Mouse (Mus musculus) brain, embryonic 14.5 days (tissue): ENCODE results near the gene Cntfr. TPM values are rescaled to one million over a fixed set of nuclear protein-coding genes. Genes with fewer than 3 reads are reported as not detected.

Experiments
- DNase-seq: peaks from one replicate; pipeline ENCODE4 v3.0.0-alpha.2; 2011; ENCODE audit warnings: low read depth
- CTCF ChIP-seq: fragments of 200-500 bp; IDR thresholded peaks from 2 replicates; pipeline ENCODE4 v1.5.1; 2012; ENCODE audit warnings: inconsistent platforms, mild to moderate bottlenecking, moderate library complexity, borderline replicate concordance; ENCODE audit not compliant: insufficient read depth, insufficient read length; ENCODE audit errors: extremely low read depth
- POLR2A ChIP-seq: fragments of 200-500 bp; IDR thresholded peaks from 2 replicates; pipeline ENCODE4 v1.6.1; 2012; ENCODE audit warnings: mild to moderate bottlenecking, inconsistent platforms, borderline replicate concordance; ENCODE audit not compliant: poor library complexity, insufficient read depth, insufficient read length, severe bottlenecking; ENCODE audit errors: extremely low read depth
- polyA plus RNA-seq: library from polyadenylated mRNA; depleted of rRNA; stranded (reverse); fragments of >200 nt; gene quantifications from 2 replicates; pipeline ENCODE4 v1.2.3, GENCODE M21; 2012; rRNA removed

The Cntfr gene
- polyA plus RNA-seq, 1 experiment = 109 TPM

DNA sequence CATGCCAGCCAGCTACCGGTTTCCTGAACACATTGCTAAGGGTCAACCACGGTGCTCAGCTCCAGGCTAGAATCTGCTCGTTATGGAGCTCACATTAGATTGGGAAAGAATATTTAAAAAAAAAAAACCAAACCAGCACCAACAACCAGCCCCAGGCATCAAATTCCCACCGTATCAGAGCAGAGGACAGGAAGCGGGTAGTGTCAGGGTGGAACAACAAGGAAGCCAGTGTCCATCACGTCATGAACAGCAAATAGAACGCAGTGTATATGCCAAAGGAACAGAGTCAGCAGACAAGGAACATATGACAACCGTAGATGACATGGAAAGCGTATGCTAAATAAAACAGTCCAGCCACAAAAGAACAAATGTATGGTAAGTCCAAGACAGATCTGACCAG is 63.9 kb downstream of the Cntfr start:
- no peak for DNase-seq
- no peak for TF ChIP-seq CTCF
- TF ChIP-seq POLR2A = no peak

DNA sequence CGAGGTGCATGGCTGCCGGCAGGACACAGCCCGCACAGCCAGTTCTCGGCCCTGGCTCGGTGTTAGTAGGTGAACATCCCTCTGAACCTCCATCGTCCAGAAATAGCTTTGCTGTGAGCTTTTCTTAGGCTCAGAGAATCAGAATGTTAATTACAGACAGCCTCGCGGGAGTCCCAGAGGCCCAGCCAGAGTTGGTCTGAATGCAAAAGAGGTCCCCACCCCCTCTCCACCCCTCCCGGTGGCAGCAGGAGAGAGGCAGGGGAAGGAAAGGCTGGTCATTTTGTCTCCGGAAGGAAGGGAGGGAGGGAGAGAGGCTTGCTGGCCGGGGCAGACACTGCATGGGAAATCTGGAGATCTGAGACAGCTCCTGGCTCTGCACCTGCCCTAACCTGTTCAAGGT is 65.5 kb downstream of the Cntfr start:
- peak; percentile 87 for DNase-seq

DNA sequence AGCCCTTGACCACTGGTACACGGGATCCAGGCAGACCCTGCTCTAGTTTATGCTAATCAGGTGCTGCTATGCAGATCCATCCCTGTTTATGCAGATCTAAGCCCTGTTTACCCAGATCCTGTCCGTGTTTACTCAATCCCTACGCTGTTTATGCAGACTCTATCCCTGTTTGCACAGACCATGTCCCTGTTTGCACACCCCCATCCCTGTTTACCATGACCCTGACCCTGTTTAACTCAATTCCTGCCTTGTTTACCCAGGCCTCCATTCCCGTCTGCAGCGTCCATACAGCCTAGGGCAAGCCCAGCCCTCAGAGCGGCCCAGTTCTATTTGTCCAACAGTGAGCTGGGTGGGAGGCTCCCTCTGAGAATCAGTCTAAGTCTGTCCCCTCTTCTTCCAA is 66.7 kb downstream of the Cntfr start:
- no peak for DNase-seq

More for the DNA sequence above, 65.5 kb downstream of the Cntfr start:
- TF ChIP-seq CTCF (no peak), POLR2A (no peak)

DNA sequence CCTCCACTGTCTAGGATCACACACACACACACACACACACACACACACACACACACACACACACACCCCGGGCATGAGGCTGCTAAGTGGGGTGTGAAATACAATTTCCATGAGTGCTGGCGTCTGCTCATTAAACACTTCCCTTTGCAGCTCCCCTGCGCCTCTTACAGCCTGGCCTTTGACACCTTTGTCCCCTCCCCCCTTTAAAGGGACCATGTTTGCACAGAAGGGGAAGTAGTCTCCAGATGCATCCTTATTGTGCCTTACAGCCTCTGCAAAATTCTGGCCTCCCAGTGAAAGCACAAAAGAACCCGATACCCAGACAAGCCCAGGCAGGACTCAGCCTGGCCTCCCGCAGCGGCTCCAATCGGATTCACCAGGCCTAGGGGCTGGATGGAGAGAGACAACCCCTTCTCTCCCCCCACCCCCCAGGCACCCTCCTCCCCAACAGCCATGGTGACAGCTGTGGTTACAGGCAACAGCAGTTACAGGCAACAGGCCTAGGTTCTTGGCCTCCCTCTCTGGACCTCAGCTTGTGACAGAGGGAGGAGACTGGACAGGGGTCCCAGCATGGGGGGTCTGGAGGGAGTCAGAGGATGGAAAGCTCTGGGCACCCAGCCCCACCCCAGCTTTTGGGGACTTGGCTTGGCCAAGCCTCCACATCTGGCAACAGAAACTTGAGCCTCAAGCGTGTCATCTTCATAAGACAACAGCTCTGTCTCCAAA is 68.5 kb downstream of the Cntfr start:
- peak; percentile 87 for DNase-seq

More for the DNA sequence above, 66.7 kb downstream of the Cntfr start:
- no peak for TF ChIP-seq POLR2A
- no peak for TF ChIP-seq CTCF

DNA sequence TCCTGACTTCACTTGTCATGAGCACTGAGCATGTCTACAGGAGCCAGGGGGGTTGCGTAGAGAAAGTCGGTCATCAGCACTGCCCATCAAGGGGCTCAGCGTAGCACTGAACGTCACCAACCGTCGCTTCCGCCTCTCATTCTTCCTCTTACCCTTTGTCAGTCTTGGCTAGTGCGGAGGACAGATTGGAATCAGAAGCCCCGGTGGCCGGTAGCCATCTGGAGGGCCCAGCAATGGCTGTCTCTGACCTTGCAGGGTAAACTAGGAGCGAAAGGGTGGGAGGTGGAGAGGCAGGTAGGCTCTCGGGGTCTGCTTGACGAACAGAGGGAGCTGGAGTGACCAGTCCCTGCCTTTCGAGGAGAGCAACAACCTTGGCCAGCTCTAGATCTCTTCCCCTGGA is 74.8 kb downstream of the Cntfr start:
- TF ChIP-seq CTCF = no peak
- no peak for DNase-seq

More for the DNA sequence above, 68.5 kb downstream of the Cntfr start:
- TF ChIP-seq CTCF = no peak
- TF ChIP-seq POLR2A = no peak

DNA sequence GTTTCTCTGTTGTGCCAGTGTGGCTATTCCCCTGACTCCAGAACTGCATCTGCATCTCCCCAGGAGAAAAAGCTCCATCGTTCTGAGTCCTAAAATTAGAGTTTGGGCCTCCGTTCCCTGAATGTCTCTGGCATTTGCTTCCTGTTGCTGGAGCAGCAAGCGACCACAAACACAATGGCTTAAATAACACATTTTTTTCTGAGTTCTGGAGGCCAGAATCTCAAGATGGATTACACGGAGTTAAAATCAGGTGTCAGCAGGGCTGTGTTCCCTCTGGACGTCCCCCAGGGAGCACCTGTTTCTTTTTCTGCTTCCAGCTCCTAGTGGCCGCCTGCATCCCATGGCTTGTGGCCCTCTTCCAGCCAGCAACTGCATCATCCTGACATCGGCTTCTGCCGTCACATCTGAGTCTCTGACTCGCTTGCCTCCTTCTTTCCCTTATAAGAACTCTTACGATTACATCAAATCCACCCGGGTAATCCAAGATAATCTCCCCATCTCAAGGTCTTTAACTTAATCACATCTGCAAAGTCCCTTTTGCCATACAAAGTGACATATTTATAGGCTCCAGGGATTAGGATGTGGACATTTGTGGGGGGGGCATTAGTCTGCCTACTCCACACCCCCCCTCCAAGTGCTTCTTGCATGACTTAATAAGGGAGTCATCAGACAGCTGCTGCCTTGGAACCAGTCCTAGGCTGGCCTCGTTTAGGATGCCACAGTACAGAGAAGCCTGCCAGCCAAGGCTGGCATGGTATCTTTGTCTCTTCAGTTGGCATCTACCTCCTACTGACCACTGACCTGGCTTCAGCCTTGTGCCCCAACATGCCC is 77.8 kb downstream of the Cntfr start:
- peak; percentile 76 for DNase-seq

DNA sequence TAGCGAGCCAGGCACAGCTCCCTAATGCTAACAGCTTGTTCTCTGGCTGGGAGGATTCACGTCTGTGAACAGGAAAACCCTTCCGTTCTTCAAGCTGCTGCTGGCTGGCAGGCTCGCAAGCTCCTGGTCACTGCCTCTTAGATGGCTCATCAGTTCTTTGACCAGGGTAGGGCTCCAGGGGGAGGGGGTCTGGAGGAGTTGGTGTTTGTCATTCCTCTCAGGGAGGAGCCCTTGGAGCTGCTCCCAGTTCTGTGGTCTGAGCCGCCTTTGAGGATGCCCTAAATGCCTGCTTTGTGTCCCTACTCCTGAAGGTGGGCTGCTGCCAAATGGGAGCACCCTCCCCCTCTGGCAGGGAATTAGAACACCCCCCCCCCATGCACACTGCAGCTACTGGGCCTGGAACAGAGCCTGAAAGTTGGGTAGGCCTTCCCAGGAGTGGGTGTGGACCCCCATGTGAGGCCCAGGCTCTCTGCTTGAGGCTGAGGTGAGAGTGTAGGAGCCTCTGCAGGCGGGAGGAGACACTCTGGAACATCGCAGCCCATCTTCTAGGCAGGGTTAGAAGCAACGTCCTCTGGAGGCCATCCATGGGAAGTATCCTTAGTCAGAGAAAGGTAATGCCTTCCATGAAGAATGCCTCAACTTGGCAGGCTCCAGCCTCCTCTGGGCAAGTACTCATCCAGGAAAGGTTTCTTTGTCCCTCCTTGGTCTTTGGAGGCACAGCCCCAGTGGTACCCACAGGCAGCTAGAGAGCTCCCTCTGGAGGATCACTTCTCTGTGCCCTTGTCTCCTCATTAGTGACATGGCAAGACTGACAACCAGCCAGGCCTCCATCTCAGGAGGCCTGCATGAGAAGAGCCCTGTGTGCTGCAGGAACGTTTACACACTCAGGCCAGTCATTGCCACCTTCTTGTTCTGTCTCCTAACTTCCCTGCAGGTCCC is 81.0 kb downstream of the Cntfr start:
- peak; percentile 97 for DNase-seq
- peak; percentile 17; the same call in 1 of the 2 replicates for TF ChIP-seq CTCF
- TF ChIP-seq POLR2A = no peak

More for the DNA sequence above, 77.8 kb downstream of the Cntfr start:
- TF ChIP-seq CTCF = no peak
- TF ChIP-seq POLR2A = no peak

DNA sequence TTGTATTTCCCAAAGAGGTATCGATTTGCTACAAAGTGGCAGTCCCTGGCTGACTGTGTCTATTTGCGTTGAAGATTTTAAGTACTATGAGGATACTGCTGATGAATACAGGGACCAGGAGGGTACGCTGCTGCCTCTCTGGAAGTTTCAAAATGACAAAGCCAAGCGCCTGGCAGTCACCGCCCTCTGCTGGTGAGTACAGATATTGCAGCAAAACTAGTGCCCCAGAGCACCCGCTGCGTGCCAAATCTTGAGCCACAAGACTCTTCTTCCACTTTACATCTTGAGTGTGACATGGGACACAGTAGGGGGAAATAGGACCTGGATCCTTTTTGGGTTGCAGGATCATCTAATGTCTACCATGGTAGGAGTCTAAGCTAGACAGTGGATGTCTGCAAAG is 82.7 kb downstream of the Cntfr start:
- DNase-seq = peak; percentile 89
- TF ChIP-seq CTCF (peak; percentile 98), POLR2A (no peak)

DNA sequence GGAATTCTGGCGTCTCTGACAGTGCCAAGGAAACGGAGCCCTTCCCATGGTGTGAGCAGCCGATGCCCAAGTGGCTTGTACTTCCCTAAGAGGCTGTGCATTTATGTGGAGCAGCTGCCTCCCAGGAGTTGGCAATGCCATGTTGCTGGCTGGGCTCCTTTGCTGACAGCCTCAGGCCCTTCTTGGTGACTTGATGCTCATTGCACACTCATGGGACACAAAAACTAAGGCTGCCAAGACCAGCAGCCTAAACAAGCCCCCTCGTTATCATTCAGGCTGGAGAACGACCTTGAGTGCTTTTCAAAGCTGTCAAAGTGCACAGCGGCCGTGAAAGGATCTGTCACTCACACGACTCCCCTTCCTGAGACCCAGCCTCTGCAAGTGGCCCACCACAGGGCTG is 84.7 kb downstream of the Cntfr start:
- no peak for TF ChIP-seq POLR2A
- no peak for TF ChIP-seq CTCF
- peak; percentile 98 for DNase-seq

DNA sequence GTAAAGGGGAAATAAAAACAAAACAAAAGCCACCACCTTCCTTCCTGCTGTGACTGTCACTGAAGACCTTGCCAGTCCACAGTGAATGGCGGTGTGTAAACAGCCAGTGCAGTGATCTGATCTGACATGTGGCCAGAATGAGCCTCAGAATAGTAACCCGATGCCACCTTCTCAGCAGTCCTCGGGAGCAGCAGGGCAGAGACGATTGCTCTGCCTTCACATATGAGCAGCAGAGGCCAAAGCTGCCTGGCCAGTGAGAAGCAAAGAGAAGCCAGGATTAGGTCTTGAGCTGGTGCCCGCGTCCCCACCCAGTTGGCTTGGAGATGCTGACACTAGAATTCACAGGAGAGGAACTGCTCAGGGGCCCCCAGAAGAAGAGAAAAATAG is 86.3 kb downstream of the Cntfr start:
- TF ChIP-seq CTCF (no peak), POLR2A (no peak)
- no peak for DNase-seq

DNA sequence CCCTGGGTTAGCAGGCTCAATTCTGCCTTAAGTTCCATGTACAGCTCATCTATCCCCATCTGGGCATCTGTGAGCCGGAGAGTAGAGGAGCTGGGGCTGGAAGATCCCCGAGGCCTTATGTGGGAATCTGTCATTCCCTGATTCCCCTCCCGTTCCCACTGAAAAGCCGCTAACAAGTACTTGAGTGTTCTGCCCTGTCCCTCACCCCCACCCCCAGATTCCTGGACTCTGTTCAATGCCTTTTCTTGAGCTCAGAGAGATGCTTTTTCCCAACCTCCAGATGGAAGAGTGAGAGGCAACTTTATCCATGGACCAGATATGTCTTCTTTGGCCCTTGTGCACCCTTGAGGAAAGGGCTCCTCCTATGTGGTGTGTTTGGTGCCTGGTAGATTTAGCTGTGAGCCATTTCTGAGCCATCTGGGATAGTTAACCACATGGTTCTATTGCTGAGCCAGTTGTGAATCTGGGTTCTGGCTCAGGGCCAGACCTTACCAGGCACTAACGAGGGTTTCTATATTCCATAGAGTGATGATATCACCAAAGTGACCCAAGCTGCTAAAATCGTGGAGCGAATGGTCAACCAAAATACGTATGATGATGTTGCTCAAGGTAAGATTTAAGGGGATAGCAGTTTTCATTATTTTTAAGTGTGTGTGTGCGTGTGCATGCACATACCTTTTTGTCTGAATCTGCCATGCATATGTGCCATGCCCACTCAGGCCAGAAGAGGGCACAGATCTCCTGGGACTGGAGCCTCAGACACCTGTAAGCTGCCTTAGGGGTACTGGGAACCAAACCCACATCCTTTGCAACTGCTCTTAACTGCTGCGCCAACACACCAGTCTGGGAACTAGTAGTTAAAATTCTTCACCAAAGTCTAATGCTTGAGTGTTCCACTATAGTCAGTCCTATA is 87.0 kb downstream of the Cntfr start:
- TF ChIP-seq CTCF = peak; percentile 33; the same call in 1 of the 2 replicates
- no peak for TF ChIP-seq POLR2A
- peak; percentile 75 for DNase-seq

Other genes with a start within 250 kb of the Cntfr start
- 4.2 TPM in 2 replicates for gene Kif24, start 232.2 kb downstream of the Cntfr start, polyA plus RNA-seq
- 37.8 and 41.5 TPM in 2 replicates for gene Nudt2, start 231.9 kb downstream of the Cntfr start, polyA plus RNA-seq
- gene AI464131, start 194.0 kb downstream of the Cntfr start, polyA plus RNA-seq = 4.0 and 8.3 TPM in 2 replicates
- 8.3 and 10.3 TPM in 2 replicates for gene 1110017D15Rik, start 179.8 kb downstream of the Cntfr start, polyA plus RNA-seq
- gene Fam219a, start 127.6 kb downstream of the Cntfr start, polyA plus RNA-seq = 78.6 and 97.8 TPM in 2 replicates
- gene Dnaic1, start 127.3 kb downstream of the Cntfr start, polyA plus RNA-seq = 2.3 and 2.8 TPM in 2 replicates
- 124 and 147 TPM in 2 replicates for gene Enho, start 56.8 kb downstream of the Cntfr start, polyA plus RNA-seq
- 31.3 and 32.5 TPM in 2 replicates for gene Il11ra1, start 2.9 kb upstream of the Cntfr start, polyA plus RNA-seq
- gene Rpp25l, start 16.4 kb upstream of the Cntfr start, polyA plus RNA-seq = 53.9 and 79.7 TPM in 2 replicates
- 157 and 186 TPM in 2 replicates for gene Dctn3, start 26.1 kb upstream of the Cntfr start, polyA plus RNA-seq
- gene Arid3c, start 34.1 kb upstream of the Cntfr start, polyA plus RNA-seq = 0.40 and 0.57 TPM in 2 replicates
- gene Galt, start 58.1 kb upstream of the Cntfr start, polyA plus RNA-seq = 75.4 and 84.6 TPM in 2 replicates
- 55.7 and 60.0 TPM in 2 replicates for gene Sigmar1, start 59.1 kb upstream of the Cntfr start, polyA plus RNA-seq
- gene Ccl27a, start 77.2 kb upstream of the Cntfr start, polyA plus RNA-seq = 314 and 480 TPM in 2 replicates
- gene Gm21541, start 206.5 kb upstream of the Cntfr start, polyA plus RNA-seq = not detected in 2 replicates
- gene Gm20878, start 244.5 kb upstream of the Cntfr start, polyA plus RNA-seq = 8.5 and 12.9 TPM in 2 replicates